Mouse (Mus musculus) megakaryocyte-erythroid progenitor cell, adult 5 weeks (primary cell): ENCODE measurements around the gene Aurkaip1. TPM values are rescaled to one million over a fixed set of nuclear protein-coding genes. Genes with fewer than 3 reads are reported as not detected.

Experiments
- polyA plus RNA-seq: library from polyadenylated mRNA; stranded (reverse); fragments of >175 nt; gene quantifications from 2 replicates; pipeline ENCODE4 v1.2.3, GENCODE M21; 2012

Gene Aurkaip1
- 234 and 261 TPM in 2 replicates for polyA plus RNA-seq

GRCm38 (mm10) chr4:155831205-155831766 is at the start of gene Aurkaip1:
Aurkaip1 (plus strand) TSS chr4:155831272.

GRCm38 (mm10) chr4:155785819-155786218 is 45.3 kb upstream of the Aurkaip1 start, which contains the start of gene Tmem88b:
Tmem88b (minus strand) TSS chr4:155785874.

GRCm38 (mm10) chr4:155790021-155790489 is 41.0 kb upstream of the Aurkaip1 start, which contains the start of gene Ankrd65:
Ankrd65 (plus strand) TSS chr4:155790439.

GRCm38 (mm10) chr4:155802741-155803339 is 28.2 kb upstream of the Aurkaip1 start, which contains the start of gene Mrpl20:
Mrpl20 (plus strand) TSS chr4:155802878.

GRCm38 (mm10) chr4:155811929-155812664 is 19.0 kb upstream of the Aurkaip1 start, which contains the start of gene Ccnl2:
Ccnl2 (plus strand) TSS chr4:155812489.

GRCm38 (mm10) chr4:155839483-155839910 is 8.4 kb downstream of the Aurkaip1 start, which contains the start of gene Mxra8:
Mxra8 (plus strand) TSS chr4:155839680.

GRCm38 (mm10) chr4:155846871-155847578 is 16.0 kb downstream of the Aurkaip1 start, which contains the start of gene Dvl1:
Dvl1 (plus strand) TSS chr4:155847402.

GRCm38 (mm10) chr4:155863001-155863400 is 31.9 kb downstream of the Aurkaip1 start, which contains the start of gene Tas1r3:
Tas1r3 (minus strand) TSS chr4:155863362.

GRCm38 (mm10) chr4:155869317-155870033 is 38.4 kb downstream of the Aurkaip1 start, which contains the start of the genes Cptp and Ints11:
Cptp (minus strand) TSS chr4:155869440.
Ints11 (plus strand) TSS chr4:155869546.

Other genes with a start within 250 kb of the Aurkaip1 start
- gene Slc35e2, start 229.9 kb upstream of the Aurkaip1 start, polyA plus RNA-seq, result 1.4 and 1.5 TPM in 2 replicates
- gene Cdk11b, start 206.4 kb upstream of the Aurkaip1 start, polyA plus RNA-seq, result 99.3 and 148 TPM in 2 replicates
- not detected in 2 replicates for gene Gm10563, start 185.9 kb upstream of the Aurkaip1 start, polyA plus RNA-seq
- gene Mmp23, start 177.9 kb upstream of the Aurkaip1 start, polyA plus RNA-seq, result 1.5 TPM in 2 replicates
- gene Mib2, start 162.1 kb upstream of the Aurkaip1 start, polyA plus RNA-seq, result 55.6 and 61.6 TPM in 2 replicates
- gene Fndc10, start 136.9 kb upstream of the Aurkaip1 start, polyA plus RNA-seq, result 5.3 and 7.8 TPM in 2 replicates
- 48.9 and 53.6 TPM in 2 replicates for gene Ssu72, start 126.5 kb upstream of the Aurkaip1 start, polyA plus RNA-seq
- gene Tmem240, start 96.5 kb upstream of the Aurkaip1 start, polyA plus RNA-seq, result 0.53 and 1.3 TPM in 2 replicates
- 56.6 and 80.5 TPM in 2 replicates for gene Atad3a, start 70.2 kb upstream of the Aurkaip1 start, polyA plus RNA-seq
- 0.02 and 0.09 TPM in 2 replicates for gene Vwa1, start 56.6 kb upstream of the Aurkaip1 start, polyA plus RNA-seq
- not detected in 2 replicates for gene Tmem88b, start 45.4 kb upstream of the Aurkaip1 start, polyA plus RNA-seq
- gene Ankrd65, start 40.8 kb upstream of the Aurkaip1 start, polyA plus RNA-seq, result 0.04 TPM in 1 of 2 replicates, not detected in the other
- 16.8 and 21.1 TPM in 2 replicates for gene Mrpl20, start 28.4 kb upstream of the Aurkaip1 start, polyA plus RNA-seq
- gene Ccnl2, start 18.8 kb upstream of the Aurkaip1 start, polyA plus RNA-seq, result 31.6 and 49.6 TPM in 2 replicates
- gene Mxra8, start 8.4 kb downstream of the Aurkaip1 start, polyA plus RNA-seq, result 0.96 TPM in 1 of 2 replicates, not detected in the other
- gene Dvl1, start 16.1 kb downstream of the Aurkaip1 start, polyA plus RNA-seq, result 103 and 130 TPM in 2 replicates
- 0.14 and 0.22 TPM in 2 replicates for gene Tas1r3, start 32.1 kb downstream of the Aurkaip1 start, polyA plus RNA-seq
- 2.0 and 2.1 TPM in 2 replicates for gene Cptp, start 38.2 kb downstream of the Aurkaip1 start, polyA plus RNA-seq
- gene Ints11, start 38.3 kb downstream of the Aurkaip1 start, polyA plus RNA-seq, result 14.7 and 15.3 TPM in 2 replicates
- gene Pusl1, start 60.5 kb downstream of the Aurkaip1 start, polyA plus RNA-seq, result 177 and 183 TPM in 2 replicates
- 39.0 and 51.7 TPM in 2 replicates for gene Acap3, start 60.5 kb downstream of the Aurkaip1 start, polyA plus RNA-seq
- gene Ube2j2, start 112.6 kb downstream of the Aurkaip1 start, polyA plus RNA-seq, result 133 and 159 TPM in 2 replicates
- gene C1qtnf12, start 131.0 kb downstream of the Aurkaip1 start, polyA plus RNA-seq, result 287 and 293 TPM in 2 replicates
- gene B3galt6, start 161.4 kb downstream of the Aurkaip1 start, polyA plus RNA-seq, result 4.0 and 5.1 TPM in 2 replicates
- 50.9 and 58.4 TPM in 2 replicates for gene Sdf4, start 161.6 kb downstream of the Aurkaip1 start, polyA plus RNA-seq
- 0.81 and 2.3 TPM in 2 replicates for gene Tnfrsf4, start 182.6 kb downstream of the Aurkaip1 start, polyA plus RNA-seq
- 4.2 and 7.2 TPM in 2 replicates for gene Tnfrsf18, start 194.9 kb downstream of the Aurkaip1 start, polyA plus RNA-seq
- gene Ttll10, start 228.1 kb downstream of the Aurkaip1 start, polyA plus RNA-seq, result not detected in 2 replicates